11 mouse cellular contexts compared by ENCODE assay signal in the genomic region with DNA sequence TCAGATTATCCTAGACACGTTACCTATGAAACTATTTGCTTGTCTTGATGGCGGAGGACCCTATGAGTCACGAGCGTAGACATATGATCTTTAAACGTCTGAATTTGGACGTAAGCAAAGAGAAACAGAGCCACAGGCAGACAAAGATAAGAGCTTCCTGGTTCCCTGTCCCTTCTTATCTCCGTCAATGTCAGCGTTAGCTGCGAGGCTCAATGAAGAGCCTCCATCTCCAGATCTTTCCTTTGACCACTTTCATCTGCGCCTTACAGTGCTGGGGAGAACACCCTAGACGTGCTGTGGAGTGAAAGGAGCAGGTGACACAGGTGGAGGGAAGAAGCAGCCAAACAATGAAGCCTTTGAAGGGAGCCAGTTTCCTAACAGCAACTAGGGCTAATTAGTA. TPM values are rescaled to one million over a fixed set of nuclear protein-coding genes. Genes with fewer than 3 reads are reported as not detected.
DNase-seq lines count a peak whose midpoint lies in the region; ATAC-seq and TF ChIP-seq lines count a peak whose summit lies in the region.
"Had no signal": no experiment of that assay in that cellular context is flagged by ENCODE, and none has a peak within 500 bp of the region (broad histone marks: within the 10 kb centered on the region; RNA-seq: fewer than 3 reads in every experiment).

No protein-coding gene starts in this region.

- dilution Hi-C loops in CH12.LX (cut with MboI; ENCODE audit: extremely low pct_ligation_motif_present, extremely low pct_unique_long_range_greater_than_20kb, low sequenced_read_pairs), result no loop called here

- peaks cover 10% of the 10 kb centered on the region for H3K4me1 ChIP-seq in heart, embryonic 15.5 days (replicated peaks)
- H3K4me1 ChIP-seq in CH12.LX (ENCODE audit: control insufficient read depth in 1 of 2, insufficient read depth in 2 of 2), result peaks cover 2 to 11% of the 10 kb centered on the region in 2 experiments; a peak in 3 of 4 replicates
- peaks cover 10% of the 10 kb centered on the region for H3K4me1 ChIP-seq in erythroblast, embryonic 14.5 days (ENCODE audit: control insufficient read depth)
- peaks cover 10% of the 10 kb centered on the region for H3K4me1 ChIP-seq in liver, postnatal 0 days (ENCODE audit: insufficient read depth)
- H3K4me1 ChIP-seq: hindbrain, embryonic 12.5 days had no signal

- H3K79me2 ChIP-seq in CH12.LX (replicated peaks; ENCODE audit: control insufficient read depth, extremely low read depth, insufficient read depth, poor library complexity, severe bottlenecking), result no peaks in the 10 kb centered on the region

- TF ChIP-seq POLR2A in CH12.LX (IDR thresholded peaks at IDR 0.05; ENCODE audit: low read depth, low read length), result no peak

- H3K9ac ChIP-seq in heart, embryonic 15.5 days, result no peak overlapping the region
- H3K9ac ChIP-seq in CH12.LX (ENCODE audit: insufficient read depth, low read depth), result no peak overlapping the region
- H3K9ac ChIP-seq in liver, postnatal 0 days (replicated peaks), result no peak overlapping the region; the same call in 1 of the 2 replicates
- H3K9ac ChIP-seq: hindbrain, embryonic 12.5 days; lung, embryonic 14.5 days had no signal

- H3K27me3 ChIP-seq in heart, embryonic 15.5 days, result peaks cover 17% of the 10 kb centered on the region
- no peaks in the 10 kb centered on the region for H3K27me3 ChIP-seq in CH12.LX (replicated peaks)
- H3K27me3 ChIP-seq in erythroblast, embryonic 14.5 days (ENCODE audit: control insufficient read depth), result no peaks in the 10 kb centered on the region
- no peaks in the 10 kb centered on the region for H3K27me3 ChIP-seq in liver, postnatal 0 days (ENCODE audit: insufficient read depth, low read length)
- H3K27me3 ChIP-seq: hindbrain, embryonic 12.5 days had no signal

- ATAC-seq in heart, embryonic 15.5 days (replicated peaks; ENCODE audit: insufficient number of reproducible peaks, insufficient read depth, low FRiP score, low read depth), result no peak
- ATAC-seq in liver, postnatal 0 days, result peak; percentile 41; the same call in 1 of the 2 replicates

- 16% methylated on average over 11 of the region's 11 CpGs for WGBS in heart, embryonic 15.5 days
- 15% methylated on average over 11 of the region's 11 CpGs for WGBS in liver, postnatal 0 days (ENCODE audit: insufficient replicate concordance)

- in situ Hi-C loops in CH12.LX (cut with MboI; ENCODE audit: low pct_ligation_motif_present, low pct_unique_long_range_greater_than_20kb, low sequenced_read_pairs), result loop anchor here (5.0 to 10.0 kb wide), 2 partner anchors 324 to 593 kb away; no protein-coding TSS in a partner anchor

- no peaks in the 10 kb centered on the region for H3K36me3 ChIP-seq in heart, embryonic 15.5 days
- no peaks in the 10 kb centered on the region for H3K36me3 ChIP-seq in CH12.LX (replicated peaks in 1 of 2; ENCODE audit: control insufficient read depth in 1 of 2, insufficient read depth in 1 of 2, low read length in 1 of 2)
- no peaks in the 10 kb centered on the region for H3K36me3 ChIP-seq in erythroblast, embryonic 14.5 days (ENCODE audit: control insufficient read depth)
- H3K36me3 ChIP-seq in liver, postnatal 0 days (replicated peaks; ENCODE audit: insufficient read depth, low read length), result no peaks in the 10 kb centered on the region
- H3K36me3 ChIP-seq: hindbrain, embryonic 12.5 days had no signal

- no peak overlapping the region for H3K27ac ChIP-seq in heart, embryonic 15.5 days
- no peak overlapping the region for H3K27ac ChIP-seq in CH12.LX (ENCODE audit: insufficient read depth, low read depth)
- H3K27ac ChIP-seq in liver, postnatal 0 days (ENCODE audit: low read depth), result peak overlapping the region; percentile 58
- H3K27ac ChIP-seq: hindbrain, embryonic 12.5 days had no signal

- peak overlapping the region; percentile 52 for H3K4me2 ChIP-seq in heart, embryonic 15.5 days
- H3K4me2 ChIP-seq in CH12.LX (ENCODE audit: insufficient read depth, low read depth, poor library complexity, severe bottlenecking), result peak overlapping the region; percentile 61; the same call in 1 of the 2 replicates
- H3K4me2 ChIP-seq in liver, postnatal 0 days (ENCODE audit: low read depth, low read length), result peak overlapping the region; percentile 58
- H3K4me2 ChIP-seq: hindbrain, embryonic 12.5 days; lung, embryonic 14.5 days had no signal

- DNase-seq in heart, postnatal 4 days, result no peak
- DNase-seq in CH12.LX (ENCODE audit: extremely low read depth), result no peak
- DNase-seq in liver, postnatal 0 days, result no peak
- DNase-seq in testis, postnatal 14 days (ENCODE audit: low spot score), result no peak
- DNase-seq in cerebellum, postnatal 14 days, result no peak
- DNase-seq in ovary, postnatal 14 days (ENCODE audit: low spot score), result no peak
- DNase-seq: cerebellum, adult 9-11 months had no signal

- H3K4me3 ChIP-seq in heart, embryonic 15.5 days, result peak overlapping the region; percentile 14; the same call in 1 of the 2 replicates
- H3K4me3 ChIP-seq in CH12.LX (replicated peaks in 1 of 3; ENCODE audit: low read depth in 2 of 3, low read length in 2 of 3, poor library complexity in 1 of 3), result no peak overlapping the region
- H3K4me3 ChIP-seq in erythroblast, embryonic 14.5 days (replicated peaks), result peak overlapping the region; percentile 1
- peak overlapping the region; percentile 19 for H3K4me3 ChIP-seq in liver, postnatal 0 days (ENCODE audit: low read depth, low read length)
- H3K4me3 ChIP-seq: hindbrain, embryonic 12.5 days had no signal

- H3K9me3 ChIP-seq in heart, embryonic 15.5 days (replicated peaks), result no peaks in the 10 kb centered on the region
- no peaks in the 10 kb centered on the region for H3K9me3 ChIP-seq in CH12.LX (replicated peaks; ENCODE audit: low read length)
- no peaks in the 10 kb centered on the region for H3K9me3 ChIP-seq in erythroblast, embryonic 14.5 days (ENCODE audit: control insufficient read depth, low read length)
- no peaks in the 10 kb centered on the region for H3K9me3 ChIP-seq in liver, postnatal 0 days (ENCODE audit: low read length)
- H3K9me3 ChIP-seq: hindbrain, embryonic 12.5 days had no signal

- no peak for TF ChIP-seq CTCF in CH12.LX (conservative IDR thresholded peaks at IDR 0.05 in 1 of 2, IDR thresholded peaks at IDR 0.05 in 1 of 2; ENCODE audit: low read depth in 2 of 2, low read length in 2 of 2)
- TF ChIP-seq CTCF in liver, postnatal 0 days (IDR thresholded peaks at IDR 0.05; ENCODE audit: low read depth), result no peak

- TF ChIP-seq EP300 in CH12.LX (IDR thresholded peaks at IDR 0.05; ENCODE audit: low read length), result no peak
- TF ChIP-seq EP300 in liver, postnatal 0 days (IDR thresholded peaks at IDR 0.05; ENCODE audit: low read depth), result no peak

- no peak for TF ChIP-seq RAD21 in CH12.LX (IDR thresholded peaks at IDR 0.05; ENCODE audit: low read depth, low read length)

TF ChIP-seq in CH12.LX, 34 proteins besides CTCF, POLR2A, EP300 and RAD21:
- TF ChIP-seq MYC (IDR thresholded peaks at IDR 0.05; ENCODE audit: low read depth, low read length) (no peak), CHD1 (IDR thresholded peaks at IDR 0.05; ENCODE audit: low read depth, low read length) (no peak), BHLHE40 (IDR thresholded peaks at IDR 0.05; ENCODE audit: low read depth, low read length) (no peak), KAT2A (IDR thresholded peaks at IDR 0.05; ENCODE audit: insufficient replicate concordance, low read length) (no peak), NELFE (IDR thresholded peaks at IDR 0.05; ENCODE audit: low read depth, low read length) (no peak), MXI1 (IDR thresholded peaks at IDR 0.05; ENCODE audit: low read depth, low read length) (no peak), HCFC1 (IDR thresholded peaks at IDR 0.05; ENCODE audit: low read depth, low read length) (no peak), IRF4 (IDR thresholded peaks at IDR 0.05; ENCODE audit: low read depth, low read length) (no peak), RCOR1 (conservative IDR thresholded peaks at IDR 0.05; ENCODE audit: low read depth, low read length) (no peak), PAX5 (IDR thresholded peaks at IDR 0.05; ENCODE audit: low read length) (no peak), ELF1 (IDR thresholded peaks at IDR 0.05; ENCODE audit: low read depth, low read length) (no peak), NRF1 (IDR thresholded peaks at IDR 0.05; ENCODE audit: low read depth, low read length) (no peak), CHD2 (IDR thresholded peaks at IDR 0.05; ENCODE audit: low read length) (no peak), POLR2AphosphoS2 (IDR thresholded peaks at IDR 0.05; ENCODE audit: low read depth, low read length) (no peak), JUN (IDR thresholded peaks at IDR 0.05; ENCODE audit: insufficient read depth, low read depth, low read length) (no peak), ZNF384 (IDR thresholded peaks at IDR 0.05; ENCODE audit: low read depth, low read length) (no peak), ZMIZ1 (IDR thresholded peaks at IDR 0.05; ENCODE audit: low read depth, low read length) (no peak), TCF12 (IDR thresholded peaks at IDR 0.05; ENCODE audit: low read depth, low read length) (no peak)

RNA-seq across cellular contexts. Expression of a gene that starts 18.8 kb away (rescaled TPM):
- 23.9 and 26.6 TPM in 2 replicates for polyA plus RNA-seq in heart, embryonic 15.5 days (2015; fragmentation: Nextera tagmentation; extraction: Ambion mirVana)
- total RNA-seq in heart, postnatal 4 days (2021), result 10 to 100 TPM; 24.8 to 25.2 TPM
- total RNA-seq in CH12.LX (2012; rRNA removed) (17.6 and 17.8 TPM in 2 replicates), CH12.LX (2014; rRNA removed) (25.0 and 25.7 TPM in 2 replicates)
- 26.0 and 28.2 TPM in 2 replicates for polyA plus RNA-seq in CH12.LX (2012; ENCODE audit: insufficient read length, low read depth)
- polyA plus RNA-seq in erythroblast, embryonic 14.5 days (2012), result 0.28 and 0.32 TPM in 2 replicates
- 6.4 and 7.1 TPM in 2 replicates for polyA plus RNA-seq in liver, postnatal 0 days (2015; fragmentation: Nextera tagmentation; extraction: Ambion mirVana)

Comparison
In these comparisons a context has a peak if more than half of its experiments do, and no peak if none do; other contexts are left out.
1. H3K4me3 ChIP-seq: peak in heart, embryonic 15.5 days (single experiment), erythroblast, embryonic 14.5 days (single experiment) and liver, postnatal 0 days (single experiment); none in CH12.LX (0 of 3).
2. Peak in every context shown above with its lines, with median percentiles within 50 percentile points of each other: H3K4me2 ChIP-seq.